10 mouse cellular contexts compared by ENCODE assay signal in the genomic region with DNA sequence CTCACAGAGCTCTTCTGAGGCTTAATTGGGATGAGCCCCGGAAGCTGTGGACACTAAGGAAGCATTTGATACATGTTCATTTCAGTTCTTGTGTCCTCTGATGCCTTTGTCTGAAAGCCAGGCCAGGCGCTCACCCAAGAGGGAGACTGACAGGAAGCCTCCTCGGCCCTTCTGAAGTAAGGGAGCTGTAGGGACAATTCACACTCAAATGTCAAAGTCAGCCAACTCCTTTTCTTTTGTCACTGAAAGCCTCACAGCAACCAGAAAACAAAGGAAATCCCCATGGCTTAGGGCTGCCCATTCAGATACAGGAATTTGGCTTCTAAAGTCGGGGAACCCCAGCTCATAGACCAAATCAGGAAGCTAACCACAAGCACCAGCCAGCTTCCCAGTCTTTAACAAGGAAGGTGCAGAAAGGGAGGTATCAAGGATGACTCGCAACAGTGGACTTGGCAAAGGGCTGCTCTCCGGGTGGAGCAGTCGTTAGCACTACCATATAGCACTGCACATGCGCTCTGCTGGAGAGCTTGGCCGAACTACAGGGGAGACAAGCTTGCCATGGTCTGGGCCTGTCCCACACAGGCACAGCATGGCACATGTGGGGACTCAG.
A peak's percentile ranks its signal among the peaks of the same experiment; 100 is the strongest.
DNase-seq lines count a peak whose midpoint lies in the region; ATAC-seq and TF ChIP-seq lines count a peak whose summit lies in the region.
"Had no signal": no experiment of that assay in that cellular context is flagged by ENCODE, and none has a peak within 500 bp of the region (broad histone marks: within the 10 kb centered on the region; RNA-seq: fewer than 3 reads in every experiment).

No protein-coding gene starts in this region.

- no peaks in the 10 kb centered on the region for H3K4me1 ChIP-seq in hindbrain, embryonic 11.5 days (replicated peaks; ENCODE audit: control insufficient read depth, insufficient read depth, low read length)
- H3K4me1 ChIP-seq in hindbrain, embryonic 16.5 days (ENCODE audit: control insufficient read depth, insufficient read depth, low read depth, low read length): no peaks in the 10 kb centered on the region; the same call in 1 of the 2 replicates
- H3K4me1 ChIP-seq in midbrain, postnatal 0 days (ENCODE audit: insufficient read depth, low read length): no peaks in the 10 kb centered on the region
- no peaks in the 10 kb centered on the region for H3K4me1 ChIP-seq in midbrain, embryonic 15.5 days
- peaks cover 7% of the 10 kb centered on the region; the same call in 1 of the 2 replicates for H3K4me1 ChIP-seq in brown adipose tissue, adult 24 weeks (ENCODE audit: control insufficient read depth, insufficient read depth, insufficient read length, low read length)
- no peaks in the 10 kb centered on the region for H3K4me1 ChIP-seq in forebrain, embryonic 15.5 days
- H3K4me1 ChIP-seq: limb, embryonic 10.5 days had no signal

- no peak for TF ChIP-seq CTCF in midbrain, postnatal 0 days (IDR thresholded peaks at IDR 0.05)

- DNase-seq in hindbrain, embryonic 11.5 days (ENCODE audit: low spot score): peak; percentile 4
- peak; percentile 35 for DNase-seq in midbrain, postnatal 0 days (ENCODE audit: low spot score)
- peak; percentile 10 to 25 for DNase-seq in kidney, postnatal 4 days
- DNase-seq: lung, adult 2 months; thymus, postnatal 25 days had no signal

- H3K36me3 ChIP-seq in hindbrain, embryonic 11.5 days (ENCODE audit: control insufficient read depth, insufficient read depth, low read length): no peaks in the 10 kb centered on the region
- no peaks in the 10 kb centered on the region for H3K36me3 ChIP-seq in hindbrain, embryonic 16.5 days (ENCODE audit: control insufficient read depth, insufficient read depth, low read length)
- H3K36me3 ChIP-seq in midbrain, postnatal 0 days (ENCODE audit: insufficient read depth, low read length): no peaks in the 10 kb centered on the region
- H3K36me3 ChIP-seq in midbrain, embryonic 15.5 days (replicated peaks): no peaks in the 10 kb centered on the region
- no peaks in the 10 kb centered on the region for H3K36me3 ChIP-seq in forebrain, embryonic 15.5 days
- H3K36me3 ChIP-seq: limb, embryonic 10.5 days had no signal

- WGBS in hindbrain, embryonic 11.5 days: 52% methylated on average over 9 of the region's 9 CpGs
- WGBS in hindbrain, embryonic 16.5 days: 40% methylated on average over 9 of the region's 9 CpGs
- WGBS in midbrain, postnatal 0 days: 48% methylated on average over 9 of the region's 9 CpGs
- 44% methylated on average over 9 of the region's 9 CpGs for WGBS in midbrain, embryonic 15.5 days
- WGBS in forebrain, embryonic 15.5 days: 37% methylated on average over 9 of the region's 9 CpGs

- H3K27me3 ChIP-seq in hindbrain, embryonic 11.5 days (ENCODE audit: control insufficient read depth, insufficient read depth, low read length): no peaks in the 10 kb centered on the region
- no peaks in the 10 kb centered on the region for H3K27me3 ChIP-seq in hindbrain, embryonic 16.5 days (replicated peaks; ENCODE audit: control insufficient read depth, insufficient read depth, low read length)
- H3K27me3 ChIP-seq in midbrain, postnatal 0 days (ENCODE audit: insufficient read depth, low read length): no peaks in the 10 kb centered on the region
- no peaks in the 10 kb centered on the region for H3K27me3 ChIP-seq in midbrain, embryonic 15.5 days (replicated peaks)
- H3K27me3 ChIP-seq in forebrain, embryonic 15.5 days: no peaks in the 10 kb centered on the region

- no peaks in the 10 kb centered on the region for H3K9me3 ChIP-seq in hindbrain, embryonic 11.5 days (ENCODE audit: control insufficient read depth, low read length)
- no peaks in the 10 kb centered on the region for H3K9me3 ChIP-seq in hindbrain, embryonic 16.5 days (ENCODE audit: control insufficient read depth, low read length)
- H3K9me3 ChIP-seq in midbrain, postnatal 0 days (ENCODE audit: low read length): no peaks in the 10 kb centered on the region
- no peaks in the 10 kb centered on the region for H3K9me3 ChIP-seq in midbrain, embryonic 15.5 days
- no peaks in the 10 kb centered on the region for H3K9me3 ChIP-seq in forebrain, embryonic 15.5 days
- H3K9me3 ChIP-seq: limb, embryonic 10.5 days had no signal

- H3K4me2 ChIP-seq in hindbrain, embryonic 11.5 days (replicated peaks; ENCODE audit: low read depth, low read length): no peak overlapping the region
- no peak overlapping the region for H3K4me2 ChIP-seq in hindbrain, embryonic 16.5 days (ENCODE audit: low read length)
- H3K4me2 ChIP-seq in midbrain, postnatal 0 days (ENCODE audit: low read depth, low read length, poor library complexity, severe bottlenecking): no peak overlapping the region
- no peak overlapping the region for H3K4me2 ChIP-seq in midbrain, embryonic 15.5 days
- no peak overlapping the region for H3K4me2 ChIP-seq in forebrain, embryonic 15.5 days (replicated peaks)

- no peak overlapping the region for H3K9ac ChIP-seq in hindbrain, embryonic 11.5 days (ENCODE audit: low read depth, low read length)
- no peak overlapping the region for H3K9ac ChIP-seq in hindbrain, embryonic 16.5 days (ENCODE audit: low read depth, low read length)
- no peak overlapping the region for H3K9ac ChIP-seq in midbrain, postnatal 0 days (replicated peaks; ENCODE audit: low read length, poor library complexity, severe bottlenecking)
- H3K9ac ChIP-seq in midbrain, embryonic 15.5 days: no peak overlapping the region
- H3K9ac ChIP-seq in forebrain, embryonic 15.5 days (replicated peaks): no peak overlapping the region

- no peak for ATAC-seq in hindbrain, embryonic 11.5 days (ENCODE audit: low FRiP score)
- no peak; the same call in 1 of the 2 replicates for ATAC-seq in hindbrain, embryonic 16.5 days
- no peak for ATAC-seq in midbrain, postnatal 0 days (ENCODE audit: low FRiP score)
- no peak for ATAC-seq in midbrain, embryonic 15.5 days (replicated peaks)
- no peak for ATAC-seq in forebrain, embryonic 15.5 days (replicated peaks)

- H3K4me3 ChIP-seq in hindbrain, embryonic 11.5 days (ENCODE audit: low read depth, low read length): no peak overlapping the region
- no peak overlapping the region for H3K4me3 ChIP-seq in hindbrain, embryonic 16.5 days (ENCODE audit: low read length)
- no peak overlapping the region for H3K4me3 ChIP-seq in midbrain, postnatal 0 days (ENCODE audit: low read depth, low read length)
- no peak overlapping the region for H3K4me3 ChIP-seq in midbrain, embryonic 15.5 days
- H3K4me3 ChIP-seq in brown adipose tissue, adult 24 weeks (ENCODE audit: insufficient read depth, low read depth, low read length): no peak overlapping the region
- no peak overlapping the region for H3K4me3 ChIP-seq in forebrain, embryonic 15.5 days
- H3K4me3 ChIP-seq: limb, embryonic 10.5 days had no signal

- H3K27ac ChIP-seq in hindbrain, embryonic 11.5 days (ENCODE audit: low read depth, low read length): no peak overlapping the region
- no peak overlapping the region for H3K27ac ChIP-seq in hindbrain, embryonic 16.5 days (ENCODE audit: low read depth, low read length)
- no peak overlapping the region for H3K27ac ChIP-seq in midbrain, postnatal 0 days (ENCODE audit: low read depth, low read length)
- no peak overlapping the region for H3K27ac ChIP-seq in midbrain, embryonic 15.5 days
- H3K27ac ChIP-seq in brown adipose tissue, adult 24 weeks (replicated peaks; ENCODE audit: low read depth, low read length): 0 out of 2 replicates have a peak overlapping the region, but pooled peaks have one; percentile 3
- H3K27ac ChIP-seq in forebrain, embryonic 15.5 days (replicated peaks): no peak overlapping the region
- H3K27ac ChIP-seq: limb, embryonic 10.5 days had no signal
